Mouse (Mus musculus): ENCODE measurements around the gene Sec24c.

Gene Sec24c

DNA sequence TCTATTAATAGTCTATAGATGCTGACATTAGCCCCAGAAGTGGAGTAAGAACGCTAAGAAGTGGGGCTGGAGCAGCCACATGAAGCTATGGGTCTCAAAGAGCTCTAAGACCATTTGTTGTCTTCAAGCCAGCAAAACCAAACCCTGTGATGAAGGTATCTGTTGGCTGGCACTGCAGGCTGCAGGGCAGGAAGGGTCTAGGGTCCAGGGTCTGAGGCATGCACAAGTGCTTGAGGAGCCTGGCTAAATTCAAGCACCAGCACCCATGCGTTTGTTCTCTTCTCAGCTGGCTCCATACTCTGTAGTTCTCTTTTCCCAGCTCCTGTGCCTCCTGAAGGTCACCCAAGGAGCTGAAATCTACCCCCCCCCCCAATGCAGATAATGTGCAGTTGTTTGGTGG is 60.9 kb downstream of the Sec24c start:
- DNase-seq (ENCODE audit: low spot score) = no peak

DNA sequence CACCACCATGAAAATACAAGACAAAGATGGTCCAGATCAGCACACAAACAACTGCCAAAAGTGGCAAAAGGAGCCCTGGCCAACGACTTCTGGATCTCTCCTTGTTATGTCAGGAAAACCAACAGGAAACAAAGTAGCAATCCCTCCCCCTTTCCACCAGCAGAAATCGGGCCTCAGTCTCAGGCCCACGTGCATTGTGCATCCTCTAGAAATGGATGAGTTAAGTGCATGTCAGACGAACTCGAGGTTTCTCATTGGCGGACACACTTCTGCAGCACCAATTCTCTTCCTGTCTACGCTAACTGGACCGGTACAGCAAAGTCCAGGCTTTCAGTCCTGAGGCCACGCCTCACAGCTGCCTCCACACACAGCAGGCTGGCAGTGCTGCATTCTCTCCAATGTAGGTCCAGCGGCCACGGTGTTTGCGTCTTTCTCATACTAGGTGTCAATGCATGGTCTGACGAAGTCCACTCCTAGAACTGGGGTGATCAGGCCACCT is 61.8 kb downstream of the Sec24c start:
- DNase-seq (ENCODE audit: low spot score) = no peak

DNA sequence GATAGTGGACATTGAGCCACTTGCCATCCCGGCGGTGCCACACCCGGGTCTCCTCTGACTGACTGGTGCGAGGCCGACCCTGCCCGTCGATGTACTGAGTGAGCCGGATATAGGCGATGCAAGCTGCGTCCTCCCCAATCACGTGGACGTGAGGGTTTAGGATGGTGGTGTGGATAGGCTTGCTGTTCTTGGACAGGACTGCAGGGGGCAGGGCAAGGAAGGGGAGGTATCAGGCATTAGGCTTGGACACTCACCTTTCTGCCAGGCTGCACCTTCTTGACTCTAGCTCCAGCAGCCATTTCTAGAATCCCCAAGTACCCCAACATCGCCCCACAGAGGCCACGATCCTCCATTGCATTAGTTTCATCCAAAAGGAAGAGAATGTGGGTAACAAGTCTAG is 63.2 kb downstream of the Sec24c start:
- DNase-seq (ENCODE audit: low spot score) = no peak

DNA sequence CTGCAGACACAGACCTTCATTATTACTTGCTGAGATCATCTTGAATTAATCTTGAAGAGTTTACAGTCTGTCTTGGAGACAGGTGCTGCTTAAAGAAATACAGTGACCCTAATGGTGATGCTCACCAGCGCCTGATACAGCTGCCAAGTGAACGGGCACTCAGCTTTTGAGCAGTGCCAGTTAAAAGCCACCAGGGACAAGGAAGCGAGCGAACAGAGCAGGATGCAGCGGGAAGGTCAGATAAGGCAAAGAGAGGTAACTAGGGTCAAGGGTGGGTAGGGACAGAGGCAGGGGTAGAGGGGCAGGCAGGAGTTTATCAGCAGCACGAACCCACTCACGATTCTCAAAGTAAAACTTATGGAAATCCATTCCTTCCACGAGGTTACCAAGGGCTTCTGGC is 64.4 kb downstream of the Sec24c start:
- no peak for DNase-seq (ENCODE audit: low spot score)

DNA sequence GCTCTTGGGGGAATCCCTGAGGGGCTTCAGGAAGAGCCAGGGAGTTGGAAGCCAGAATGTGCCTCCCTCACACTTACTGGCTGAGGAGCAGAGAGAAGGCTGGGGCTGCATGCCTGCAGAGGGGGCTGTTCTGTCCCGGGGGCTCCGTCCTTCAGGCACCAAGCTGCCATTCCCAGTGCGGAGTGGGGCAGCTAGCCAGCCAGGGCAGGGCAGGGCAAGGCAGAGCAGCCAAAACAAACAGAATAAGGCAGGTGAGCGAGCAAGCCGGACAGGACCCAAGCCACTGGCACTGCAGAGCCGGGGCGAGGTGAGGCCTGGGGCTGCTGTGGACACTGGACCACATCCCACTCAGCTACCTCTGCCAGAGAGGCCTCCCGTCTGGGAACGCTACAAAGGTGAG is 67.2 kb downstream of the Sec24c start:
- DNase-seq (ENCODE audit: low spot score) = no peak

DNA sequence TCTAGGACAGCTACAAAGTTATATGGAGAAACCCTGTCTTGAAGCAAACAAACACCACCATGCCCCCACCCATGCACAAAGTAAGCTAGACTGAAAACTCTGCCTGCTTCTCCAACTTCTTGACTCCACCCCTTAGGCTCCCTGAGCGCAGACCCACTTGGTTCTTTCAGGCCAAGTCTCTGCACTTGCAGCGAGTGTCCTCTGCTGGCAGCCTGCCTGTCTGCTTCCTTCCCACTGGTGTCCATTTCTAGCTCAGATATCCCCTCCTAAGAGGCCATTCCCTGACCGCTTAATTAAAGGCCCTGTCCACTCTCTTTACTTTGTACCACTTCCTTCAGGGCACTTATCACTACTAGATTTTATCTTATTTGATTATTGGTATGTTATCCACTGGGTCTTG is 69.5 kb downstream of the Sec24c start:
- DNase-seq (ENCODE audit: low spot score) = no peak

Data from layer of hippocampus, adult 11-12 months (tissue).